Mouse (Mus musculus) MEL (cell line): ENCODE measurements around the gene Fam107b. TPM values are rescaled to one million over a fixed set of nuclear protein-coding genes. Genes with fewer than 3 reads are reported as not detected.

Experiments
- DNase-seq: peaks from one replicate; pipeline ENCODE4 v3.0.0; 2011; ENCODE audit warnings: low read depth, low spot score
- H3K27ac ChIP-seq: 2 replicates; pipeline ENCODE4 v1.5.1; 2012; ENCODE audit warnings: low read depth, mild to moderate bottlenecking, control low read depth, low read length, moderate library complexity; ENCODE audit not compliant: control insufficient read depth
- H3K27me3 ChIP-seq, 2 experiments: fragments of 150-350 bp in 1 of 2; sonication (generic) in 1 of 2; 2 replicates each; pipeline ENCODE4 v1.6.1; 2012; ENCODE audit warnings: low read length in 2 of 2, mild to moderate bottlenecking in 2 of 2, improper control_type of control experiment in 1 of 2, moderate library complexity in 1 of 2; ENCODE audit not compliant: insufficient read depth in 2 of 2, control insufficient read depth in 1 of 2
- H3K36me3 ChIP-seq, 2 experiments: 2 replicates each; pipeline ENCODE4 v1.6.1; 2012 to 2014; ENCODE audit warnings: low read length in 2 of 2, improper control_type of control experiment in 1 of 2, inconsistent platforms in 1 of 2, mild to moderate bottlenecking in 1 of 2; ENCODE audit not compliant: insufficient read depth in 2 of 2, control insufficient read depth in 1 of 2
- H3K4me1 ChIP-seq, 2 experiments: fragments of 150-350 bp in 1 of 2; sonication (generic) in 1 of 2; 2 replicates each; pipeline ENCODE4 v1.6.1; 2012; ENCODE audit warnings: low read length in 2 of 2, improper control_type of control experiment in 1 of 2, mild to moderate bottlenecking in 1 of 2; ENCODE audit not compliant: insufficient read depth in 2 of 2, control insufficient read depth in 1 of 2
- H3K4me3 ChIP-seq, 2 experiments: fragments of 150-350 bp in 1 of 2; sonication (generic) in 1 of 2; 2 replicates each; pipeline ENCODE4 v1.5.1; 2012; ENCODE audit warnings: low read depth in 2 of 2, low read length in 2 of 2, mild to moderate bottlenecking in 2 of 2, moderate library complexity in 2 of 2, control low read depth in 1 of 2, improper control_type of control experiment in 1 of 2; ENCODE audit not compliant: control insufficient read depth in 1 of 2, insufficient read depth in 1 of 2
- H3K79me2 ChIP-seq: 2 replicates; pipeline ENCODE4 v1.6.1; 2012; ENCODE audit warnings: mild to moderate bottlenecking, low read length, moderate library complexity; ENCODE audit not compliant: control insufficient read depth, poor library complexity, insufficient read depth
- H3K9ac ChIP-seq: 2 replicates; pipeline ENCODE4 v1.6.1; 2012; ENCODE audit warnings: low read depth, mild to moderate bottlenecking, control low read depth, low read length, moderate library complexity; ENCODE audit not compliant: control insufficient read depth, poor library complexity, severe bottlenecking
- H3K9me3 ChIP-seq: fragments of 150-350 bp; sonication (generic); replicated peaks from 2 replicates; pipeline ENCODE4 v1.6.1; 2012; ENCODE audit warnings: mild to moderate bottlenecking, low read length, improper control_type of control experiment, moderate library complexity; ENCODE audit not compliant: insufficient read depth
- CTCF ChIP-seq, 3 experiments: IDR thresholded peaks in 2 of 3; conservative IDR thresholded peaks in 1 of 3; 2 replicates each; pipeline ENCODE4 v1.5.1; 2011 to 2012; ENCODE audit warnings: low read length in 3 of 3, low read depth in 2 of 3, mild to moderate bottlenecking in 2 of 3, improper control_type of control experiment in 1 of 3, inconsistent platforms in 1 of 3, mixed read lengths in 1 of 3, moderate library complexity in 1 of 3; ENCODE audit not compliant: control insufficient read depth in 1 of 3, insufficient read depth in 1 of 3, poor library complexity in 1 of 3, severe bottlenecking in 1 of 3
- E2F4 ChIP-seq: IDR thresholded peaks from 2 replicates; pipeline ENCODE4 v1.6.1; 2011; ENCODE audit warnings: low read depth, low read length, improper control_type of control experiment, borderline replicate concordance
- GATA1 ChIP-seq: IDR thresholded peaks from 2 replicates; pipeline ENCODE4 v1.6.1; 2011; ENCODE audit warnings: low read depth, low read length, improper control_type of control experiment
- KAT2A ChIP-seq: conservative IDR thresholded peaks from 2 replicates; pipeline ENCODE4 v1.6.1; 2012; ENCODE audit warnings: low read depth, low read length, improper control_type of control experiment, inconsistent platforms
- MAFK ChIP-seq: IDR thresholded peaks from 2 replicates; pipeline ENCODE4 v1.6.1; 2011; ENCODE audit warnings: low read depth, mild to moderate bottlenecking, low read length, improper control_type of control experiment, borderline replicate concordance
- MAX ChIP-seq: IDR thresholded peaks from 2 replicates; pipeline ENCODE4 v1.6.1; 2011; ENCODE audit warnings: low read length, improper control_type of control experiment
- MAZ ChIP-seq: IDR thresholded peaks from 2 replicates; pipeline ENCODE4 v1.6.1; 2012; ENCODE audit warnings: low read depth, mild to moderate bottlenecking, inconsistent platforms, low read length, improper control_type of control experiment
- NELFE ChIP-seq: IDR thresholded peaks from 2 replicates; pipeline ENCODE4 v1.6.1; 2011; ENCODE audit warnings: low read depth, low read length, improper control_type of control experiment
- NRF1 ChIP-seq: IDR thresholded peaks from 2 replicates; pipeline ENCODE4 v1.6.1; 2014; ENCODE audit warnings: low read depth, mild to moderate bottlenecking, inconsistent platforms, low read length, improper control_type of control experiment, moderate library complexity; ENCODE audit not compliant: poor library complexity, insufficient read depth, severe bottlenecking
- POLR2A ChIP-seq, 2 experiments: IDR thresholded peaks; 2 replicates each; pipeline ENCODE4 v1.6.1; 2011 to 2012; ENCODE audit warnings: low read length in 2 of 2, mild to moderate bottlenecking in 2 of 2, control low read depth in 1 of 2, improper control_type of control experiment in 1 of 2, low read depth in 1 of 2, moderate library complexity in 1 of 2; ENCODE audit not compliant: control insufficient read depth in 1 of 2, insufficient read depth in 1 of 2, poor library complexity in 1 of 2
- POLR2AphosphoS2 ChIP-seq: IDR thresholded peaks from 2 replicates; pipeline ENCODE4 v1.6.1; 2011; ENCODE audit warnings: low read length, improper control_type of control experiment
- POLR2AphosphoS5 ChIP-seq: IDR thresholded peaks from 2 replicates; pipeline ENCODE4 v1.6.1; 2012; ENCODE audit warnings: low read depth, borderline replicate concordance, mild to moderate bottlenecking, inconsistent platforms, low read length, moderate library complexity, mixed read lengths
- RCOR1 ChIP-seq: IDR thresholded peaks from 2 replicates; pipeline ENCODE4 v1.6.1; 2012; ENCODE audit warnings: low read depth, mild to moderate bottlenecking, inconsistent platforms, low read length, improper control_type of control experiment
- SIN3A ChIP-seq: IDR thresholded peaks from 2 replicates; pipeline ENCODE4 v1.6.1; 2012; ENCODE audit warnings: low read length, improper control_type of control experiment, inconsistent platforms
- SMC3 ChIP-seq: IDR thresholded peaks from 2 replicates; pipeline ENCODE4 v1.6.1; 2011; ENCODE audit warnings: low read depth, low read length, improper control_type of control experiment
- TAL1 ChIP-seq: IDR thresholded peaks from 2 replicates; pipeline ENCODE4 v1.6.1; 2012; ENCODE audit warnings: mild to moderate bottlenecking, inconsistent platforms, low read length, moderate library complexity, mixed read lengths
- UBTF ChIP-seq: IDR thresholded peaks from 2 replicates; pipeline ENCODE4 v1.6.1; 2012; ENCODE audit warnings: low read depth, mild to moderate bottlenecking, inconsistent platforms, low read length, improper control_type of control experiment, moderate library complexity, borderline replicate concordance; ENCODE audit not compliant: insufficient read depth
- ZKSCAN1 ChIP-seq: IDR thresholded peaks from 2 replicates; pipeline ENCODE4 v1.6.1; 2012; ENCODE audit warnings: low read depth, mild to moderate bottlenecking, inconsistent platforms, low read length, improper control_type of control experiment, moderate library complexity
- ZMIZ1 ChIP-seq: IDR thresholded peaks from 2 replicates; pipeline ENCODE4 v1.6.1; 2012; ENCODE audit warnings: low read depth, mild to moderate bottlenecking, inconsistent platforms, low read length, improper control_type of control experiment, moderate library complexity
- polyA plus RNA-seq, 2 experiments: library from polyadenylated mRNA; stranded (reverse) in 1 of 2; unstranded in 1 of 2; fragments of >175 nt in 1 of 2; fragments of >200 nt in 1 of 2; gene quantifications; 2 replicates each; pipeline versions ENCODE4 v1.2.1 to v1.2.4; 2012; ENCODE audit warnings: low replicate concordance in 2 of 2, low read depth in 1 of 2; ENCODE audit not compliant: insufficient read length in 2 of 2, insufficient read depth in 1 of 2, missing spikeins in 1 of 2
- total RNA-seq: library from RNA; depleted of rRNA; stranded (reverse); fragments of 300-350 nt; gene quantifications from 2 replicates; pipeline ENCODE4 v1.2.3, GENCODE M21; 2012; rRNA removed

Gene Fam107b
- total RNA-seq = 9.0 and 10.0 TPM in 2 replicates
- 10 to 100 TPM in 1 of 2 experiments, not detected in 1; 15.5 TPM for polyA plus RNA-seq

GRCm38 (mm10) chr2:3570186-3570585, at the start of gene Fam107b:
Gene Fam107b, plus strand, starts transcription at chr2:3570488.
- Histone ChIP-seq H3K36me3 (no peaks in the 10 kb centered on the region), H3K9ac (no peak within 1 kb of the TSS), H3K27me3 (peaks cover 0 to 2% of the 10 kb centered on the region in 2 experiments; a peak in 1 of 4 replicates), H3K4me3 (no peak within 1 kb of the TSS), H3K27ac (no peak within 1 kb of the TSS), H3K4me1 (no peaks in the 10 kb centered on the region), H3K9me3 (no peaks in the 10 kb centered on the region)
- no peak for DNase-seq
- TF ChIP-seq E2F4 (no peak), MAFK (no peak), UBTF (no peak), KAT2A (no peak), ZMIZ1 (no peak), POLR2AphosphoS2 (no peak), RCOR1 (no peak), NELFE (no peak), ZKSCAN1 (no peak), MAZ (no peak), SIN3A (no peak)
- TF ChIP-seq, all 39 proteins: peak for 0
- no peaks in the 10 kb centered on the region for H3K79me2 ChIP-seq

GRCm38 (mm10) chr2:3522558-3522957, 47.7 kb upstream of the Fam107b start:
- no peaks in the 10 kb centered on the region for H3K4me1 ChIP-seq
- H3K36me3 ChIP-seq = no peaks in the 10 kb centered on the region
- no peaks in the 10 kb centered on the region for H3K9me3 ChIP-seq
- H3K27ac ChIP-seq = no peak overlapping the region
- no peak for DNase-seq
- no peaks in the 10 kb centered on the region for H3K79me2 ChIP-seq
- no peak overlapping the region for H3K9ac ChIP-seq
- H3K4me3 ChIP-seq = no peak overlapping the region
- TF ChIP-seq POLR2A (IDR thresholded peaks at IDR 0.05; ENCODE audit: control insufficient read depth in 1 of 2, insufficient read depth in 1 of 2, low read depth in 1 of 2, low read length in 2 of 2, poor library complexity in 1 of 2) (no peak), MAX (no peak), GATA1 (no peak), TAL1 (no peak), SMC3 (no peak), POLR2AphosphoS5 (no peak), CTCF (IDR thresholded peaks at IDR 0.05 in 2 of 3, conservative IDR thresholded peaks at IDR 0.05 in 1 of 3; ENCODE audit: control insufficient read depth in 1 of 3, insufficient read depth in 1 of 3, low read depth in 2 of 3, low read length in 3 of 3, poor library complexity in 1 of 3, severe bottlenecking in 1 of 3) (no peak), NRF1 (no peak), KAT2A (no peak)
- TF ChIP-seq, all 39 proteins: peak for 0
- no peaks in the 10 kb centered on the region; a peak in 1 of 4 replicates for H3K27me3 ChIP-seq
